ENCODE assay signal across 8 mouse cellular contexts in genomic region chr3:136670360-136671131, GRCm38 (mm10). TPM values are rescaled to one million over a fixed set of nuclear protein-coding genes. Genes with fewer than 3 reads are reported as not detected.
DNase-seq lines count a peak whose midpoint lies in the region; ATAC-seq and TF ChIP-seq lines count a peak whose summit lies in the region.

No protein-coding gene starts in this region.

- H3K4me1 ChIP-seq in cortical plate, adult 2 months (ENCODE audit: control insufficient read depth, insufficient read depth, low read length): peaks cover 2% of the 10 kb centered on the region; the same call in 1 of the 2 replicates
- H3K4me1 ChIP-seq in intestine, embryonic 16.5 days (ENCODE audit: control insufficient read depth, insufficient read depth, low read length): peaks cover 13% of the 10 kb centered on the region
- peaks cover 25% of the 10 kb centered on the region for H3K4me1 ChIP-seq in limb, embryonic 10.5 days
- H3K4me1 ChIP-seq in midbrain, embryonic 11.5 days (ENCODE audit: control insufficient read depth, insufficient read depth, low read length): peaks cover 6% of the 10 kb centered on the region; the same call in 1 of the 2 replicates

- H3K9me3 ChIP-seq in intestine, embryonic 16.5 days (ENCODE audit: control insufficient read depth, low read length): no peaks in the 10 kb centered on the region
- H3K9me3 ChIP-seq in limb, embryonic 10.5 days (replicated peaks): no peaks in the 10 kb centered on the region
- H3K9me3 ChIP-seq in midbrain, embryonic 11.5 days (ENCODE audit: control insufficient read depth, low read length): no peaks in the 10 kb centered on the region

- H3K36me3 ChIP-seq in intestine, embryonic 16.5 days (ENCODE audit: control insufficient read depth, insufficient read depth, low read length): no peaks in the 10 kb centered on the region
- H3K36me3 ChIP-seq in limb, embryonic 10.5 days: no peaks in the 10 kb centered on the region
- H3K36me3 ChIP-seq in midbrain, embryonic 11.5 days (ENCODE audit: control insufficient read depth, insufficient read depth, low read length): no peaks in the 10 kb centered on the region

- H3K9ac ChIP-seq in intestine, embryonic 16.5 days (ENCODE audit: low read depth, low read length): peak overlapping the region; percentile 90
- H3K9ac ChIP-seq in midbrain, embryonic 11.5 days (ENCODE audit: low read length): peak overlapping the region; percentile 88

- under 1% methylated on average over 88 of the region's 92 CpGs for WGBS in intestine, embryonic 16.5 days
- WGBS in limb, embryonic 10.5 days: under 1% methylated on average over 89 of the region's 92 CpGs
- under 1% methylated on average over 80 of the region's 92 CpGs for WGBS in midbrain, embryonic 11.5 days

- no peaks in the 10 kb centered on the region for H3K27me3 ChIP-seq in intestine, embryonic 16.5 days (replicated peaks; ENCODE audit: control insufficient read depth, insufficient read depth, low read length)
- H3K27me3 ChIP-seq in limb, embryonic 10.5 days (ENCODE audit: low read depth, poor library complexity, severe bottlenecking): no peaks in the 10 kb centered on the region
- H3K27me3 ChIP-seq in midbrain, embryonic 11.5 days (ENCODE audit: control insufficient read depth, insufficient read depth, low read length): no peaks in the 10 kb centered on the region

- TF ChIP-seq CTCF in cortical plate, adult 2 months (IDR thresholded peaks at IDR 0.05; ENCODE audit: extremely low read depth, insufficient read depth, low read length): no peak

- peak; percentile 34 for ATAC-seq in intestine, embryonic 16.5 days
- peak; percentile 55 for ATAC-seq in midbrain, embryonic 11.5 days (ENCODE audit: low FRiP score)
- no peak for ATAC-seq in erythroid progenitor cell, adult 5-6 weeks (replicated peaks; ENCODE audit: low FRiP score, poor library complexity, severe bottlenecking)

- peak overlapping the region; percentile 71 for H3K4me2 ChIP-seq in intestine, embryonic 16.5 days (ENCODE audit: low read depth, low read length)
- peak overlapping the region; percentile 85 for H3K4me2 ChIP-seq in midbrain, embryonic 11.5 days

- peak overlapping the region; percentile 100 for H3K27ac ChIP-seq in cortical plate, adult 2 months (ENCODE audit: insufficient read depth, low read length)
- H3K27ac ChIP-seq in intestine, embryonic 16.5 days (ENCODE audit: low read length): peak overlapping the region; percentile 96
- H3K27ac ChIP-seq in limb, embryonic 10.5 days: peak overlapping the region; percentile 93
- peak overlapping the region; percentile 92 for H3K27ac ChIP-seq in midbrain, embryonic 11.5 days (ENCODE audit: low read depth, low read length)

- peak overlapping the region; percentile 83 for H3K4me3 ChIP-seq in cortical plate, adult 2 months (ENCODE audit: insufficient read depth, low read length)
- H3K4me3 ChIP-seq in intestine, embryonic 16.5 days (ENCODE audit: low read length): peak overlapping the region; percentile 94
- peak overlapping the region; percentile 85 for H3K4me3 ChIP-seq in limb, embryonic 10.5 days
- peak overlapping the region; percentile 89 for H3K4me3 ChIP-seq in midbrain, embryonic 11.5 days (ENCODE audit: low read depth, low read length)

- peak; percentile 80 to 93 for DNase-seq in adrenal gland, adult (ENCODE audit: inconsistent age in 2 of 2, low spot score in 1 of 2)
- DNase-seq in gastrocnemius, postnatal 36 days: peak; percentile 44 to 69
- DNase-seq in limb, embryonic 10.5 days (ENCODE audit: low spot score): peak; percentile 79
- DNase-seq in midbrain, embryonic 11.5 days (ENCODE audit: low spot score, missing footprints): peak; percentile 97
- DNase-seq in skeletal muscle tissue, adult 2 months (ENCODE audit: low read depth, low spot score): peak; percentile 67

- intact Hi-C loops in gastrocnemius, postnatal 36 days (cut with DNase I): loop anchor here (5.0 to 10.0 kb wide), 2 partner anchors 52 to 194 kb away; no protein-coding TSS in a partner anchor

- 0 out of 2 replicates have a peak, but pooled peaks have one; percentile 17 for TF ChIP-seq POLR2A in cortical plate, adult 2 months (IDR thresholded peaks at IDR 0.05; ENCODE audit: extremely low read depth, insufficient read depth, low read length)

RNA-seq across cellular contexts. Expression of gene Ppp3ca, which starts 0.6 kb away (rescaled TPM):
- 595 and 606 TPM in 2 replicates for polyA plus RNA-seq in cortical plate, adult 2 months (2012; rRNA removed)
- total RNA-seq in gastrocnemius, postnatal 36 days (2021): 100 to 1,000 TPM; 130 to 151 TPM
- polyA plus RNA-seq in intestine, embryonic 16.5 days (2015; fragmentation: Nextera tagmentation; extraction: Ambion mirVana): 33.6 and 35.0 TPM in 2 replicates
- 34.3 and 47.4 TPM in 2 replicates for polyA plus RNA-seq in limb, embryonic 10.5 days (2016; fragmentation: Nextera tagmentation; extraction: Ambion mirVana)
- 57.8 and 61.1 TPM in 2 replicates for polyA plus RNA-seq in midbrain, embryonic 11.5 days (2014; fragmentation: Nextera tagmentation; extraction: Ambion mirVana)
- total RNA-seq in erythroid progenitor cell, adult 5-6 weeks (2015; ENCODE audit: low replicate concordance): 15.1 and 16.3 TPM in 2 replicates
- total RNA-seq in erythroid progenitor cell, adult 5-6 weeks (2017; ENCODE audit: low replicate concordance): 9.8 and 11.8 TPM in 2 replicates
